Comparison of ENCODE assay signal across 8 mouse cellular contexts in genomic region chr14:52103474-52103855, GRCm38 (mm10). TPM values are rescaled to one million over a fixed set of nuclear protein-coding genes. Genes with fewer than 3 reads are reported as not detected.
DNase-seq lines count a peak whose midpoint lies in the region; ATAC-seq and TF ChIP-seq lines count a peak whose summit lies in the region.

No protein-coding gene starts in this region.

- H3K4me3 ChIP-seq in heart, embryonic 12.5 days = peak overlapping the region; percentile 99
- H3K4me3 ChIP-seq in C2C12 (ENCODE audit: insufficient read depth, poor library complexity, severe bottlenecking) = peak overlapping the region; percentile 81
- peak overlapping the region; percentile 93 for H3K4me3 ChIP-seq in hindbrain, embryonic 13.5 days
- peak overlapping the region; percentile 99 for H3K4me3 ChIP-seq in megakaryocyte, embryonic 14.5 days (replicated peaks)

- peak overlapping the region; percentile 84 for H3ac ChIP-seq in C2C12 (ENCODE audit: control insufficient read depth, insufficient read length, low read depth)

- ATAC-seq in heart, embryonic 12.5 days (ENCODE audit: insufficient number of reproducible peaks, low FRiP score) = peak; percentile 24
- no peak for ATAC-seq in hindbrain, embryonic 13.5 days (ENCODE audit: low FRiP score)

- peaks cover 52% of the 10 kb centered on the region for H3K79me3 ChIP-seq in C2C12 (ENCODE audit: low read depth)

- H3K27ac ChIP-seq in heart, embryonic 12.5 days (ENCODE audit: poor library complexity, severe bottlenecking) = peak overlapping the region; percentile 99
- peak overlapping the region; percentile 98 for H3K27ac ChIP-seq in hindbrain, embryonic 13.5 days

- peak overlapping the region; percentile 81 for H3K4me2 ChIP-seq in heart, embryonic 12.5 days
- H3K4me2 ChIP-seq in hindbrain, embryonic 13.5 days = peak overlapping the region; percentile 82

- H3K36me3 ChIP-seq in heart, embryonic 12.5 days = peaks cover 10% of the 10 kb centered on the region
- H3K36me3 ChIP-seq in C2C12 (ENCODE audit: control insufficient read depth, insufficient read depth) = peaks cover 29% of the 10 kb centered on the region
- peaks cover 6% of the 10 kb centered on the region for H3K36me3 ChIP-seq in hindbrain, embryonic 13.5 days
- H3K36me3 ChIP-seq in megakaryocyte, embryonic 14.5 days (replicated peaks; ENCODE audit: low read length) = peaks cover 28% of the 10 kb centered on the region

- H3K27me3 ChIP-seq in heart, embryonic 12.5 days (replicated peaks) = no peaks in the 10 kb centered on the region
- H3K27me3 ChIP-seq in C2C12 (ENCODE audit: control insufficient read depth, insufficient read depth, insufficient read length) = no peaks in the 10 kb centered on the region
- H3K27me3 ChIP-seq in hindbrain, embryonic 13.5 days = no peaks in the 10 kb centered on the region
- H3K27me3 ChIP-seq in megakaryocyte, embryonic 14.5 days (replicated peaks) = no peaks in the 10 kb centered on the region

- TF ChIP-seq CTCF in C2C12 (IDR thresholded peaks at IDR 0.05; ENCODE audit: control insufficient read depth, insufficient read depth, insufficient read length) = no peak

- H3K9me3 ChIP-seq in heart, embryonic 12.5 days (replicated peaks) = no peaks in the 10 kb centered on the region
- no peaks in the 10 kb centered on the region for H3K9me3 ChIP-seq in hindbrain, embryonic 13.5 days
- H3K9me3 ChIP-seq in megakaryocyte, embryonic 14.5 days = no peaks in the 10 kb centered on the region

- DNase-seq in heart, adult 9 months (ENCODE audit: low spot score in 2 of 2) = no peak
- DNase-seq in c-Kit-negative CD71-positive TER-119-positive erythroid progenitor cells, embryonic 14.5 days (ENCODE audit: low read depth, low spot score) = peak; percentile 47
- no peak for DNase-seq in urinary bladder, postnatal 25 days (ENCODE audit: low spot score)
- no peak for DNase-seq in urinary bladder, postnatal 4 days (ENCODE audit: low spot score in 2 of 2)

- WGBS in heart, embryonic 12.5 days = under 1% methylated on average over 30 of the region's 30 CpGs
- WGBS in hindbrain, embryonic 13.5 days = 0% methylated on average over 30 of the region's 30 CpGs

- peaks cover 55% of the 10 kb centered on the region for H3K79me2 ChIP-seq in C2C12 (ENCODE audit: control insufficient read depth, insufficient read depth)

- H3K4me1 ChIP-seq in heart, embryonic 12.5 days (replicated peaks) = peaks cover 23% of the 10 kb centered on the region
- H3K4me1 ChIP-seq in hindbrain, embryonic 13.5 days (replicated peaks) = peaks cover 44% of the 10 kb centered on the region
- peaks cover 42% of the 10 kb centered on the region for H3K4me1 ChIP-seq in megakaryocyte, embryonic 14.5 days

- H3K9ac ChIP-seq in heart, embryonic 12.5 days = peak overlapping the region; percentile 100
- peak overlapping the region; percentile 98 for H3K9ac ChIP-seq in hindbrain, embryonic 13.5 days

TF ChIP-seq in C2C12, 6 proteins besides CTCF, POLR2A, EP300 and RAD21:
- no peak for TF ChIP-seq USF1 (IDR thresholded peaks at IDR 0.05; ENCODE audit: low read depth)
- TF ChIP-seq MYOD1 (IDR thresholded peaks at IDR 0.05; ENCODE audit: control insufficient read depth, insufficient read length, low read depth) = no peak
- no peak for TF ChIP-seq CEBPB (IDR thresholded peaks at IDR 0.05; ENCODE audit: low read depth)
- TF ChIP-seq MAX (IDR thresholded peaks at IDR 0.05) = no peak
- TF ChIP-seq MYOG (IDR thresholded peaks at IDR 0.05; ENCODE audit: control insufficient read depth, extremely low read depth, insufficient read length) = no peak
- TF ChIP-seq FOSL1 (IDR thresholded peaks at IDR 0.05; ENCODE audit: insufficient read depth, low read length, poor library complexity, severe bottlenecking) = no peak

RNA-seq across cellular contexts. Expression of gene Hnrnpc, which starts 0.4 kb away (rescaled TPM):
- polyA plus RNA-seq in heart, embryonic 12.5 days (2016; fragmentation: Nextera tagmentation; extraction: Ambion mirVana) = 425 and 438 TPM in 2 replicates
- 231 TPM for polyA plus RNA-seq in C2C12 (2012; fragmentation: generic; extraction: Trizol)
- 623 and 652 TPM in 2 replicates for polyA plus RNA-seq in hindbrain, embryonic 13.5 days (2015; fragmentation: Nextera tagmentation; extraction: Ambion mirVana)
- polyA plus RNA-seq in megakaryocyte, embryonic 14.5 days (2012; ENCODE audit: insufficient read depth, low replicate concordance) = 1.1 and 32.3 TPM in 2 replicates

RNA-seq across cellular contexts. Expression of gene Rpgrip1, which starts 7.0 kb away (rescaled TPM):
- polyA plus RNA-seq in heart, embryonic 12.5 days (2016; fragmentation: Nextera tagmentation; extraction: Ambion mirVana) = 31.9 and 32.1 TPM in 2 replicates
- 2.4 TPM for polyA plus RNA-seq in C2C12 (2012; fragmentation: generic; extraction: Trizol)
- polyA plus RNA-seq in hindbrain, embryonic 13.5 days (2015; fragmentation: Nextera tagmentation; extraction: Ambion mirVana) = 51.5 and 54.6 TPM in 2 replicates
- polyA plus RNA-seq in megakaryocyte, embryonic 14.5 days (2012; ENCODE audit: insufficient read depth, low replicate concordance) = not detected in 2 replicates
